Mouse (Mus musculus) 3T3-L1 (cell line): ENCODE data around the gene Chn1.

Source experiments
- DNase-seq: peaks from one replicate; pipeline ENCODE4 v3.0.0-alpha.2; 2015; ENCODE audit warnings: low read depth, low spot score

Chn1 gene

DNA sequence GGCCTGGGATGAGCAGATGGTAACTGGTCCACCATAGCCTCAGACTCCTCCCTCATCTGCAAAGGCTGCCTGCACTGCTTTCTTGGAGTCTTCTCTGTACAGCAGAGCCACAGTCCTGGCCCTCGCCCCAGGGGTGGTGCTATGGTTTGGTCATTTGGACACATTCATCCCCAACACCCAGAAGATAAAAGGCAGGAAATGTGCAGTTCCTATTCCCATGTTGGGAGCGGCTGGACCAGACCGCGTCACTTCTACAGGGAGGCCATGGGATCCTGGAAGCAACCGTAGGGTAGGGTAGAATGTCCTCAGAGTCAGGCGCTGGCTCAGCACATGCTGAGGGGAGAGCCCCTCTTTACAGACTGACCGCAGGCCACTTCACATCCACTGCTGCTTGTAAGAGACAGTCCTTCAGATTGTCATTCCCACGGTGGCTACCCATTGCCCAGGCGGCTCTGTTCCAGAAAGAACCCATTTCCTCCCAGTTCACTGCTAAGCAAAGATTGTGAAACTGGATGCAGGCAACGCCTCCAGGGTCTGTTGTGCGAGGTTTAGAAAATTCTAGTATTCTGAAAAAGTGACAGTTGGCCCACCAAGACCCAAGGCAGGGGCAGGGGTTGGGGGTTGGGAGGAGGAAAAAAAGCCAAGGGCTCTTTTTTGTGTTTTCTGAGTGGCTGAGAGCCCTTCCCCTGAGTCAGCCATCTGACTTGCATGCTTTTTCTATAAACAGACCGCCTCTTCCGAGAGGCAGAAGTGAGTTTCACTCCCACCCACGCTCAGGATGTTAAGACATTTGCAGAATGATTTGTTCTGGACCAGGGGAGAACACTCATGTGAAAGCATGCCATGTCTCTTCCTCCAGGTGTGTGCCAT, 182.7 kb downstream of the Chn1 start:
- DNase-seq, result peak; percentile 52

DNA sequence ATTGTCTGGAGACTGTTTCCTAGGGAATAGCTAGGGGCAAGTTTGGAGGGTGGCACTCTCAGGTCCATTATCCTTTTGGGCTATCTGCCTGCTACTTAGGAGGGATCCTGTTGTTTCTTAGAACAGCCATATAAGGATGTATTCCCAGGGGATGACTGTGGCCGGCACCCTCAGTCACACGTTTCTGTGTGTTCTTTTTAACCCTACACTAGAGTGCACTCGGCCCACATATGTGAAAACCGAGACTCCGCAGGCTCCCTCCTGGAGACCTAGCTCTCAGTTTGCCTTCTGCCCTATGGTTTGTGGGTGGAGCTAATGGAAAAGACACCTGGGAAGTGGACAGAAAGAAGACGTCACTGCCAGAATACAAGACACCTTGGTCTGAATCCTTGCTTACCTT, 183.9 kb downstream of the Chn1 start:
- no peak for DNase-seq

DNA sequence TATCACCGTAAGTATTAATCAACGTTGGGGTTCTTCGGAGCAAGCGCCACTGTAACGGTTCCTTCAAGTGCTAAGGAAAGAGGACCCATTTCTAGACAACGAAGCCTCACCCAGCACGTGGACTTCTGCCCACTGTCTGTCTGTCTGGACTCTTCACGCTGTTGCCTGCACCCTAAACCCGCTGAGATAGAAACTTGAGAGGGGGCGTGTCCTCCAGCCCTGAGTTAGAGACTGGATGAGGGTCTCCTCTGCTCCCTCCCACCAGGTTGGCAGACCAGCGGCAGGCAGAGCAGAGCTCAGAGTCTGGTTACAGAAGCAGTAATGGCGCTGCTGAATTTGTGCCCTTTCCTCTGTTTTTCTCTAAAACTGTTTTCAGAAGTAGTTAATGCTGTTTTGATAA, 185.0 kb downstream of the Chn1 start:
- no peak for DNase-seq

DNA sequence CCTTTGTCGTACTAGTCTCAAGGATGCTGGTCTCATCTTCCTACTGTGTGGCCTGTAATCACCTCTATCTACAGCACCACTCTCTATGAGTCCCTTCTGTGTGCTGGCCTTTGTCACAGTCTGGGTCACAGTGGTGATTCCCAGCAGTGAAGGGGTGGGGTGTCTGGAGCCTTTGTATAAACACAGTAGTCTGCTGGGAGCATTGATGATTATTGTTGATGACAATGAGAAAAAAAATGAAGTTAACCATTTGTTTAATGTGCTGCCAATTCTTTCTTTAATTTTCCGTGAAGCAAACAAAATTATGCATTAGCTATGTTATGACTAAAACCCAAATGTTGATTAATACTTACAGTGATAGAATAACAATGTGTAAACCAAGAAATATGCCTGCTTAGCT, 186.2 kb downstream of the Chn1 start:
- no peak for DNase-seq

DNA sequence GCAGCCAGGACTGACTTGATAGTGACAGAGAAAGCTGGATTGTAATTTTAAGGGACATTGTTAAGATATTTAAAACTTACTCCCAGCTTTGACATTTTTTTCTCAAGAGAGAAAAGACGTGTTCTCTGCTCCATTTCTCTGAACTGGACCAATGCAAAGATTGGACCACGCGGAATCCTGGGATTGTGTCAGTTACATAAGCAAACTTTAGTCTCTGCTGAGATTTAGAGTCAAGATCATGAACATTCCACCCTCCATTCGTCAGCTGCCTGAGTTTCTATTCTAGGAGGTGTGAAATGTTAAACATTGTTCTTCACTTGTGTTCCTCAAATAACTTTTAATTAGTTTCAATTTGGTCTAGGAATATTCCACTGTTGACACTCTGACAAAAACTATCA, 188.0 kb downstream of the Chn1 start:
- DNase-seq, result no peak

DNA sequence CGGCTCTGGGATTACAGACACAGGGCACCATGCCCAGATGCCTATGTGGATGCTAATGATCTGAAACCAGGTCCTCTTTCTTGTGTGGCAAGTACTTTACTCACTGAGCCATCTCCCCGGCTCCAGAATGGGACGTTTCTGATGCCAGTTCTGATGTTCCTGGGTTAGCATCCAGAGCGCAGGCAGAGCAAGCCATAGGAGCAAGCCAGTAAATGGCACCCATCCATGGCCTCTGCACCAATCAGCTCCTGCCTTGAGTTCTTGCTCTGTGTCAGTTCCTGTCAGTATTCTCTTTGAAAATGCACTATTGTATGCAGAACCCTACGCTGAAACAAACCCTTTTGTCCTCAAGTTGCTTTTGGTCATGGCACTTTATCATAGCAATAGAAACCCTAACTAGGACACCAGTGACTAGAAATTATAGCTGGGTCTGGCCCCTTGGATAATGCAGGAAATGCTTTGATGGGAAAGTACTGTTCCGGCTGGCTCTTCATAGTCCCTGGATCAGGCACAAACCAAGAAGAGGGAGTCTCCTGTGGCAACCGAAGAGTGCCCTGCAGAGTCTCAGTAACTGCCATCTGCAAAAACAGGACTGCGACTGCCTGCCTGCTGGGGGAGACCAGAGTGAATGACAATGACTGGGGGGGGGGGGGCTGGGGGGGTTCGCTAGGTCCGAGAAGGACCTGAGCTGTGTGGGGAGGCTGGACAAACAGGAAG, 188.6 kb downstream of the Chn1 start:
- DNase-seq, result no peak

DNA sequence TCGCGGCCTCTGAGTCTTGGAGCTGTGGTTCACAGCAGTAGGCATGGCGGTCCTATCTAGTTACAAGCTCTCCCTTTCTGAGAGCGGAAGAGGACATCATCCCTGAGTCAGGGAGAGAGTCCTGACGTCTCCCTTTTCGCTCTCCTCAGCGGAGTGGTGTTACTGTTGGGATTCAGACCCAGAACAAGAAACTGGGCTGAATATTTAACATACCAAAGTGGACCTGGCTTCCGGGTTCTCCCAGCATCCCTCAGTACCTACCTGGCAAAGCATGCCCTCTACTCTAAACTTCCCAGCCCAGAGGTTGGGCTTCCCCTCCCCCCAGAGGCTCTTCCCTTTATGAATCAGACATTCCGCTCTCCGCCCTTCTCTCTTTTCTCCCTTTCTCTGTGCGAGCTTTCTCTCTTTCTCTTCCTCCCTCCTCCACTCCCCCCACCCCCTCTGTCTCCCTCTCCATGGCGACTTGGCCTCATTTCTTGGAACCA, 189.8 kb downstream of the Chn1 start:
- peak; percentile 68 for DNase-seq

DNA sequence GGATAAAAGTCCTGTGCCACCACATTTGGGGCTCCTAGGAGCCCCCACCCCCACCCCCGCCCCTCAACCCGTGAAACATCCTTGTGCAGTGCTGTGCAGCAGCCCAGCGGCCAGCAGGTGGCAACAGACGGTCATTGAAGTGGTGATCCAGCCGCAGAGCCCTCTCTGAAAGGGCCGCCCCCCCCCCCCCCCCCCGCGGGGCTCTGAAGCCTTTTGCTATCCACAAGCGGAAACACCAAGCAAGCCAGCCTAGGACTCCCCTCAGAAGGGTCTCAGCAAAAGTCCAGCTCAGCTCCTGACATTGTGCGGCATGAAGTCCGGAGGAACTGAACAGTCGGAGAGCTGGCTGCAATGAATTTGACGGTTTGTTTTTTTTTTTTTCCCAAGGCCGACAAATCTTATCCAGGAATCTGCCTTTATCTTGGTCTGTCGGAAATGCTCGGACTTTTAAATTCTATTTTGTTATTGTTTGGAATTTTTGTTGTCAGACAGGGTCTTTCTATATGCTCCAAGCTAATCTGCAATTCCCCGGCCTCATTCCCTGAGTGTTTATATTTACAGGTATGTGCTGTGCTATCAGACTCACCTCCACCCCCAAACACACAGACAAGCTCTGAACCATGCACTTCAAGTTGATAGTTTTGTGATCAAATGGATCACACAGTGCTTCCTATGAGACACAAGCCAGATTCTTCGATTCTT, 190.3 kb downstream of the Chn1 start:
- DNase-seq, result peak; percentile 88

DNA sequence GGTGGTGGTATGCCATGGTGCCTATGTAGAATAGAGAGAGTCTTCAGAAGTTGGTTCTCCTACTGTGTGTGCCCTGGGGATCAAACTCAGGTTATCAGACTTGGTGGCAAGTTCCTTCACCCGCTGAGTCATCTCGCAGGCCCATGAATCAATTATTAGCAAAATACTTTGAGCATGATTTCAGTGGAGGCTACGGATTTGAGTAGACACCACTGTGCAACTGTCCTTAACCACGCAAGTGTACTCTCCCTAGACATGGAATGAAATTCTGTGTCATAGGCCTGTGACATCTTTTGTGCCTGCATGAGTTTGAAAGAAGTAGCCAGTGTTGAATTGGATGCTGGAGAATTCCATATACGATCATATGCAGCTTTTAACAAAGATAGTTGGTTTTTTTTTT, 194.4 kb downstream of the Chn1 start:
- no peak for DNase-seq

DNA sequence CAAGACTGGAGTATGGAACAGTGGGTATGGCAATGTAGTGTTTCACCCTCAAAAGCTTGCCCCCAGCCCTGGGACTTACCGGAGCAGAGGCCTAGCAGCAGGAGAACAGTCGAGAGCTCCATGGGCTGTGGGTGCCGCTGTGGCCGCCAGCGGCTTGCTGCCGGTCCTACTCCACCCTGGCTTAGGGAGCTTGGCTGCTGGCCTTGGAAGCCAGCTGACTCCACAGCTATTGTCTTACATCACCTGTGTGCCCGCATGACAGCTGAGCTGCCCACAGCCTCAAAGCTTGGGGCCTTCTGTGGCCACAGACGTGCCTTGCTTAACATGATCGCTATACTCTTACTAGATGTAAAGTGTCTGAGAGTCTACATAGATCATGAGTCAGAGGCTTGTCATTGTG, 195.0 kb downstream of the Chn1 start, which contains the start of gene Chrna1:
Gene Chrna1 (minus strand): TSS at position 173 of the 400 bp plus-strand sequence.
- DNase-seq, result no peak

DNA sequence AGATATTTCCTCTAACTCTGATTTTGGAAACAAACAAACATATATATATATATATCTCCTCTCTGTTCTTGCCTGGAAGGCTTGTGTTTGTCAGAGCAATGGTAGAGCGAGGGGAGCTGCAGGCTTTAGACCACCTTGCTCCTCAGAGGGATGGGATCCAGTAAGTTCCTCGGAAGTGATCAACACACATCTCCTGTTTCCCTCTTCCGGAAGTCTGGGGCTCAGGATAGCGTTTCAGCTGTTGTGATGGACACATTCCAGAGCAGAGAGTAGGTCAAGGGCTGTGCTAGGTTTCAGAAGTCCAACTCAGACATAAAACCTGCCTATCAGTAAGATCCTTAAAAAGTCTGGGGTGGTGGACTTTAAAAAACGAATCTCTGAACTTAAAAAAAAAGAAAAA, 196.0 kb downstream of the Chn1 start:
- DNase-seq, result no peak

DNA sequence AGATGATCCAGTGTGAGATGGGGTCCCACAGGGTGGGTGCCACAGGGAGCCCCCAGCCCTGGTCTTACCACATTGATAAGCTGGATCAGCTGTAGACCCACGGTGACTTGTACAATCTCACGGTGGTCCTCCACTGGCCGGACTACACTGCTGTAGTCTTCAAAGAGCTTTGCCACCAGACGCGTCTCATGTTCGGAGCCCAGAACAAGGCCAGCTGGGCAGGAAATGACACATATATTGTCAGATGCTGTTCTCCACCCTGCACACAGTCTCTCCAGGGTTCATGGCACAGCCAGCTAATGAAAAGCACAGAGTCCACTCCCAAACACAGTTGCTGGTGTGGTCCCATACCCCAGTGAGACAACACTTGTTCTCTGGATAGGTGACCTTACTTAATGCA, 200.7 kb downstream of the Chn1 start:
- no peak for DNase-seq

DNA sequence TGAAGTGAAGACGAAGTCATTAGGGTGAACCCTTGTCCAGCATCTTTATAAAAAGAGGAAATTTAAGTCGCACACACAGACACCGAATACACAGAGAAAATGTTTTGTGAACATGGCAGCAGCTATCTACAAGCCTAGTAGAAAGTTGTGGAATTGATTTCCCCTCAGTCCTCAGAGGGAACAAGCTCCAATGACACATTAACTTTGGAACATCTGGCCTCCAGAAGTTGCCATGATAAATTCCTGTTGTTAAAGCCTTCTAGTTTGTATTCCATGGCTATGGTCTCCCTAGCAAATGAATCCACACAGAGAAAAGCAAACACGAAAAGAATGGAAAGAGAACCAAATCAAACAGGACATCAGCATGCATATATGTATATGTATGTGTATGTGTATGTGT, 201.6 kb downstream of the Chn1 start:
- DNase-seq, result no peak

DNA sequence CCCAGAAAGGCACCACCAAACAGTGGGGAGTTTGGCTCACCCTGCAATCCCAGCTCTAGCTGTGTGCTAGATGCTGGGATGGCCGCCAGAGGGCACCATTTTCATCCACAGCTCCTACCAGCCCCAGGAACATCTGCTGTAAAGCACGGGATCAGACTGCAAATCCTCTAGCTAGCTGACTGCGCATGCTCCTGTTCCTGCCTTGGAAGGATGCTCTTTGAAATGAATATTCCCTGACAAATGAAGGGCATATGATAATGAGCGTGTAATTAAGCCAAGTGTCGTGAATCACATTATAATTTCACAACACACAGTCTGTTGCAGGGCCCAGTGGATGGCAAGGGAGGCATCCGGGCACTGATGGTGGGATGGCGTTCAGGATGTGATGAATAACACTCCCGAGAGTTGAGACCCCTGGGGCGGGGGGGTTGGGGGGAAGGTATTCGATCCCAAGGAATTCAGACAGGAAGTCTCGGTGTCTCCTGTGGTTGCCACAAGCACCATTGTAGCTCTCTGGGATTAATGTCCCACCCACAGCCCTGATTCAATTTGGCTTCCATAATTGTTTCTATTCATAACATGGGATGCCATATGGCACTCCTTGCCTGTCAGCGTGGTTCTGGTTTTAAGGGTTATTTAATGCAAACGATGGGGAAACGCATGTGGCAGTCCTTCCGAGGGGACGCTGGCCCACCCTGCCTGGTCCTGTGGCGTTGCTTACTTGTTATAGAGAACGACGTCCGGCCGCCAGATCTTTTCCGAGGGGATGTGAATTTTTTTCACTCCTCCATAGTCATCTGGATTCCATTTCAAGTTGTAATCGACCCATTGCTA, 202.4 kb downstream of the Chn1 start:
- DNase-seq, result peak; percentile 93

DNA sequence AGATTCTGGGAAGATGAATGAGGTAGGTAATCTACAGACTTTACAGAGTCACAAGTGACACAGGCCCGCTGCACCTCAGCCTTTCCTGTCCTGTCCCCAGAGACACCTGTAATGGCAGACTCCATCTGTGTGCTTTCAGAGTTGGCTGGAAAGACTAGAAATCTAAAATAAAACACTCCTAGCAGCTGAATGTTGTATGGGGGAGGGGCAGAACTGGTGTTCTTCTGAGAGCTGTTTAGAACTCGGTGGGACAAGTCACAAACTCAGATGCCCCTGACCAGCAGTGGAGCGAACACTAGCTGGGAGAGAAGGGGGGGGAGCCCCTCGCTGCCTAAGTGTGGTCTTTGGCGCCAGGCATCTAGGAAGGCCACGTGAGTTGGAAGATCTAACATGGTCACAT, 203.2 kb downstream of the Chn1 start:
- no peak for DNase-seq

DNA sequence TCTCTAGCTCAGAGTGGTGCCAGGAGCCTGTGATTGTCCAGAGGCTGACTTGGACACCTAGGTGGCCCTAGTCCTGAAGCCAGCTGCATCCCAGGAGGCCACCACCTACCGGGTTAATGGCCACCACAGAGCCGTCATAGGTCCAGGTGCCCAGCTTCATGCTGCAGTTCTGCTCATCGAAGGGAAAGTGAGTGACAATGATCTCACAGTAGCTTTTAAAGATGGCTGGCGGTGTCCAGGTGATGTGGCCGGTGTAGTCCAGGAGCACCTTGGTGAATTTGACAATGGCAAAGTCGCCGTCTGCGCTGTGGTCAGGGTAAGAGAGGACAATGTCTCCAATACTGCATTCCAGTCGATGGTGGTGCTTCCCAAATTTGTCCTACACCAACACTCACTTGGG, 203.8 kb downstream of the Chn1 start:
- no peak for DNase-seq

DNA sequence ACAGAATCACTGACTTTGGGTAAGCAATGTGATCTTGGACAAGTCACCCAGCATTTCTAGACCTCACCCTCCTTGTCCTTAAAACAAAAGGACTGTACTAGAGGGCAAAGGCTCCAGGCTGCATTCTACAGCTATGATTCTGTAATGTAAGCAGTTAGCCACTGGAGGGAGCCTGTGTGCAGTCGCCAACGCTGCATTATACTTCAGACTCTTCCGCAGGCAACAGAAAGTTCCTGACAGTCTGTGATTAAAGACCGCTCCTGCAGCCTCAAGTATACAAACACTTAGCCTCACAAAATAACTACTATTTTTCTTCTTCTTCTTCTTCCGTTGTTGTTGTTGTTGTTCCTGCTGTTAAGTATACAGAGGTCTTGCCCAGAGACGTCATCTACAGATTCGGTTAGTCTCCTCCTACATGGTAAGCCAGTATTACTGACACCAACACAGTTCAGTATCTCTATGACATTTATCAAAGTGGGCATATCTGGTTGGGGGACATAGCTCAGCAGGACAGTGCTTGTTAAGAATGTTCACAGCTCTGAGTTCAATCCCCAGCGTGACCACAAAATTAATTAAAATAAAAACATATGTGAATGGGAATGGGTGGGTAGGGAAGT, 208.0 kb downstream of the Chn1 start:
- DNase-seq, result peak; percentile 80

DNA sequence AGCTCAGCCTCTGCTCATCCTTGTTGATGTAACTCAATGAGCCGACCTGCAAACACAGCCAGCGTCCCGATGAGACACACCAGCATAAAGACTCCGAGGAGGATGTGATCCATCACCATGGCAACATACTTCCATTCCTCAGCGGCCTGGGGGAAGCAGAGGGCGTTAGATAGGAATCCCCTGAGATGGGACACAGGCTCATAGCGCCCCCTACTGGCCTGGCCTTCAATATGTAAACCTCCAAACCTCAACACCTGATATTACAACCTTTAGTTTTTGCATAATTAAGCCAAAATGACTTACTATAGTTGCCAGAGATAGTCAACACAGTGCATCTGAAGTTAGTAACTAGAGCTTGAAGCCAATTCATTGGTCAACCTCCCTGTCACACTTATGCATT, 209.0 kb downstream of the Chn1 start:
- peak; percentile 33 for DNase-seq

DNA sequence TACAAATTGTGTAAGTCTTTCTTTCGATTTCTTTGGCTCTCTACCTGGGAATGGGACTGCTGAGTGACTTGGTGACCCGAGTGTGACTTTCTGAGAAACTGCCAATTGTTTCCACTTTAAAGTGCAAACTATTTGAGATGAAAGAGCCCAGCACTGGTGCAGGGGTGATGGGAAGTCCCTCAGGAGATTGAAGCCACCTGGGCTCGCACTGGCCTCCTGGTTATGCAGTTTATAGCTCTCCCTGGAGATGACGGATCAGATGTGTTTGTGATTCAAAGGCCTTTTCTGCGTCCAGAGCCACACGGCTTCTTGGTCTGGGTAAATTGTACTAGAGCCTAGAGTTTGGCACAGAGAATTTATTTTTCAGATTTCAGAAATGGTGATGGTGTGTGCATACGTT, 211.5 kb downstream of the Chn1 start:
- DNase-seq, result no peak

DNA sequence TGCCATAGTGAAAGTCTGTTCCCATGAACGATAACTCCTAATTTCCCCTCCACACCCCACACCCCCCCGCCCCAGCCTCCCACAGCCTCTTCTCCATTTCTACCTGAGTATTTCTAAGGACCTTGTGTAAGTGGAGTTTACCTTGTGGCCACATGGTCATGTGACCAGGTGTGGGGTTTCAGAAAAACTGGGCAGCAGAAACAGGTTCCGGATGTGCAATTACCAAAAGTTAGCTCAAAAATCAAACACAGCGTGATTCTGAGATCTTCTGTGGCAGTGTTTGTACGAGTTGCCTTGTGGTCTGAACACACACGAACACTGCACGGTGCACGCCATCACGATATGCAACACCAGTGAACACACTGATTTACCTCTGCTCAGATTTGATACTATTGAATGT, 212.5 kb downstream of the Chn1 start:
- no peak for DNase-seq

DNA sequence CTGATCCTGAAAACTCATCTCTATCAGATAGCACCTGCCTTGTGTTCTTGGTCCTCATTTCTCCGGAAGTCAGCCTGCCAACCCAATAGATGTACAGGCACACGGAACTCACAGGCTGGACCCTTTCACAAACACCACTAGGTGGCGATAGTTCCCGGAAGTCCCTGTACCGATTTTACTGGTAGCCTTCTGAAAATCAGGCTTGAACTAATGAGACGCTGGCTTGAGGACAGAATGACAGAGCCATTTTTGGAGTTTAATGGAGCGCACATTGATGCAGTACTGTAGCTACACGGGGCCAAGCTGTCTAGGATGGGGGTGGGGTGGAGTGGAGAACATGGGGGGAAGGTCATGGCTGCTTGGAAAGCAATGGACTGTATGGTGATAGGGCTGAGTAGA, 213.5 kb downstream of the Chn1 start:
- peak; percentile 52 for DNase-seq
